In the genomic region with DNA sequence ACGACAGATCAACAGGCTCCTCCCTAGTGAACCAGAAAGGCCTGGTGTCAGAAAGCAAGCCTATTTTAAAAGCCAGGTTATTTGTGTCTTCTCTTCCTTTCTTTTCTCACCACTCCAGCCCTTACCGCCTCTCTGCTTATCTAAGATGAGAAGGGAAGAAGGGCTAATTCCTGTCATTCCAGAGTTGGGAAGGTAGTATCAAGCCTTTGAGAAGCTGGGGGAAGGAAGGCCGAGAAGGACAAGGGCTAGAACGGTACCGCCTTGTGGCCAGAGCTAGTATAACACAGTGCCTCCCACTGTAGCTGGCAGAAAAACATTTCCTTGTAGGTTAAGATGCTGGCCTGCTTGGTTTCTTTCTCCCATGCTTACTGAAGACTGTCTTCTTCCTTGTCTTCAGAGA, we compare ENCODE assay signal across 7 mouse cellular contexts. TPM values are rescaled to one million over a fixed set of nuclear protein-coding genes. Genes with fewer than 3 reads are reported as not detected.
DNase-seq lines count a peak whose midpoint lies in the region; ATAC-seq and TF ChIP-seq lines count a peak whose summit lies in the region.

No protein-coding gene starts in this region.

- H3K4me3 ChIP-seq in heart, postnatal 0 days (ENCODE audit: low read depth, low read length), result no peak overlapping the region
- no peak overlapping the region for H3K4me3 ChIP-seq in limb, embryonic 11.5 days (ENCODE audit: low read depth, low read length)

- no peaks in the 10 kb centered on the region for H3K27me3 ChIP-seq in heart, postnatal 0 days (ENCODE audit: control insufficient read depth, insufficient read depth, low read length)
- H3K27me3 ChIP-seq in limb, embryonic 11.5 days (ENCODE audit: control insufficient read depth, insufficient read depth, low read length), result no peaks in the 10 kb centered on the region

- TF ChIP-seq CTCF in heart, postnatal 0 days (IDR thresholded peaks at IDR 0.05; ENCODE audit: low read depth), result peak; percentile 77

- H3K36me3 ChIP-seq in heart, postnatal 0 days (replicated peaks; ENCODE audit: control insufficient read depth, insufficient read depth, low read length), result peaks cover 38% of the 10 kb centered on the region
- H3K36me3 ChIP-seq in limb, embryonic 11.5 days (ENCODE audit: control insufficient read depth, insufficient read depth, low read length), result no peaks in the 10 kb centered on the region

- H3K9ac ChIP-seq in heart, postnatal 0 days (replicated peaks; ENCODE audit: low read depth, low read length), result no peak overlapping the region
- H3K9ac ChIP-seq in limb, embryonic 11.5 days (ENCODE audit: low read length), result no peak overlapping the region

- H3K27ac ChIP-seq in heart, postnatal 0 days (ENCODE audit: low read depth), result 0 out of 2 replicates have a peak overlapping the region, but pooled peaks have one; percentile 26
- H3K27ac ChIP-seq in limb, embryonic 11.5 days (replicated peaks; ENCODE audit: low read depth, low read length), result no peak overlapping the region

- H3K9me3 ChIP-seq in heart, postnatal 0 days (replicated peaks; ENCODE audit: control insufficient read depth, low read length), result no peaks in the 10 kb centered on the region
- no peaks in the 10 kb centered on the region for H3K9me3 ChIP-seq in limb, embryonic 11.5 days (ENCODE audit: control insufficient read depth, low read length)

- peak; percentile 71 for ATAC-seq in heart, postnatal 0 days (ENCODE audit: insufficient read depth, low read depth)
- no peak for ATAC-seq in limb, embryonic 11.5 days (ENCODE audit: insufficient number of reproducible peaks, low FRiP score, low TSS enrichment, low read depth)

- DNase-seq in 3134 (ENCODE audit: extremely low read depth, insufficient read length, low spot score) (peak; percentile 7), 3T3-L1 (ENCODE audit: low read depth, low spot score) (peak; percentile 83)
- DNase-seq in adrenal gland, adult 8-10 months, result peak; percentile 21
- peak; percentile 43 for DNase-seq in embryo, embryonic 9.5 days (ENCODE audit: extremely low spot score)
- peak; percentile 73 for DNase-seq in heart, postnatal 0 days (ENCODE audit: low spot score)
- peak; percentile 50 for DNase-seq in limb, embryonic 11.5 days (ENCODE audit: low spot score)
- peak; percentile 81 for DNase-seq in naive thymus-derived CD4-positive, alpha-beta T cell, adult 2 months (ENCODE audit: low read depth)

- no peak overlapping the region for H3K4me2 ChIP-seq in heart, postnatal 0 days (ENCODE audit: low read depth, low read length)
- H3K4me2 ChIP-seq in limb, embryonic 11.5 days (ENCODE audit: low read depth, severe bottlenecking), result no peak overlapping the region

- H3K4me1 ChIP-seq in heart, postnatal 0 days (ENCODE audit: control insufficient read depth, insufficient read depth), result no peaks in the 10 kb centered on the region
- H3K4me1 ChIP-seq in limb, embryonic 11.5 days (ENCODE audit: control insufficient read depth, insufficient read depth, low read length), result no peaks in the 10 kb centered on the region

- 9% methylated on average over 5 of the region's 5 CpGs for WGBS in heart, postnatal 0 days
- 23% methylated on average over 5 of the region's 5 CpGs for WGBS in limb, embryonic 11.5 days

- TF ChIP-seq EP300 in heart, postnatal 0 days (IDR thresholded peaks at IDR 0.05; ENCODE audit: low read depth), result no peak

RNA-seq across cellular contexts. Expression of a gene that starts 24.7 kb away (rescaled TPM):
- total RNA-seq in adrenal gland, adult 8-10 months (2022), result 100 to 1,000 TPM in 1 of 4 experiments, 10 to 100 TPM in 3; 79.3 to 118 (median 93.0) TPM
- total RNA-seq in heart, postnatal 0 days (2014; rRNA removed; ENCODE audit: low replicate concordance), result 24.8 and 33.1 TPM in 2 replicates
- 95.5 and 102 TPM in 2 replicates for polyA plus RNA-seq in heart, postnatal 0 days (2015; fragmentation: Nextera tagmentation; extraction: Ambion mirVana)
- 161 and 165 TPM in 2 replicates for polyA plus RNA-seq in limb, embryonic 11.5 days (2014; fragmentation: Nextera tagmentation; extraction: Ambion mirVana)

Comparison
In these comparisons a context has a peak if more than half of its experiments do, and no peak if none do; other contexts are left out.
1. DNase-seq: peak in every context shown above with its lines; median percentile 83 in 3T3-L1; 81 in naive thymus-derived CD4-positive, alpha-beta T cell, adult 2 months; 73 in heart, postnatal 0 days; 50 in limb, embryonic 11.5 days; 43 in embryo, embryonic 9.5 days; 21 in adrenal gland, adult 8-10 months; 7 in 3134.